Mouse (Mus musculus): Measurements from ENCODE around the gene Cast. TPM values are rescaled to one million over a fixed set of nuclear protein-coding genes. Genes with fewer than 3 reads are reported as not detected.

The Cast gene
- polyA plus RNA-seq (2012; rRNA removed) = 16.3 and 24.0 TPM in 2 replicates

GRCm38 (mm10) chr13:74808152-74808929 lies at the start of gene Cast:
TSS of gene Cast (minus strand) at chr13:74808810.

Other genes starting within 250 kb of the Cast start
- 3.3 and 4.3 TPM in 2 replicates for gene Erap1, start 169.2 kb downstream of the Cast start, polyA plus RNA-seq (2012; rRNA removed)